Mouse (Mus musculus) neural tube, embryonic 11.5 days (tissue): ENCODE data around the gene Dcst2. TPM values are rescaled to one million over a fixed set of nuclear protein-coding genes. Genes with fewer than 3 reads are reported as not detected.
A peak's percentile ranks its signal among the peaks of the same experiment; 100 is the strongest.

Experiments
- ATAC-seq: fragments of 200-750 bp; cut with Nextera tagmentation; 2 replicates; pipeline ENCODE4 v1.8.0; 2017; ENCODE audit warnings: moderate number of reproducible peaks, mild to moderate bottlenecking, moderate TSS enrichment, moderate library complexity; ENCODE audit not compliant: insufficient read depth, low FRiP score, low TSS enrichment
- DNase-seq: peaks from one replicate; pipeline ENCODE4 v3.0.0-alpha.2; 2015; ENCODE audit warnings: low spot score
- H3K27ac ChIP-seq: fragments of 300-500 bp; sonication (generic); 2 replicates; pipeline ENCODE4 v1.5.1; 2014; ENCODE audit warnings: low read depth, mild to moderate bottlenecking, low read length
- H3K27me3 ChIP-seq: fragments of 300-500 bp; sonication (generic); 2 replicates; pipeline ENCODE4 v1.6.1; 2014; ENCODE audit warnings: mild to moderate bottlenecking, low read length, mixed read lengths; ENCODE audit not compliant: control insufficient read depth, insufficient read depth
- H3K36me3 ChIP-seq: fragments of 300-500 bp; sonication (generic); 2 replicates; pipeline ENCODE4 v1.6.1; 2014; ENCODE audit warnings: mild to moderate bottlenecking, low read length, moderate library complexity, mixed read lengths; ENCODE audit not compliant: control insufficient read depth, insufficient read depth
- H3K4me1 ChIP-seq: fragments of 300-500 bp; sonication (generic); 2 replicates; pipeline ENCODE4 v1.6.1; 2014; ENCODE audit warnings: low read length, mixed read lengths; ENCODE audit not compliant: control insufficient read depth, insufficient read depth
- H3K4me2 ChIP-seq: fragments of 300-500 bp; sonication (generic); 2 replicates; pipeline ENCODE4 v1.6.1; 2014; ENCODE audit warnings: low read depth, mild to moderate bottlenecking, moderate library complexity
- H3K4me3 ChIP-seq: fragments of 300-500 bp; sonication (generic); 2 replicates; pipeline ENCODE4 v1.5.1; 2014; ENCODE audit warnings: low read depth, low read length
- H3K9ac ChIP-seq: fragments of 300-500 bp; sonication (generic); 2 replicates; pipeline ENCODE4 v1.6.1; 2014; ENCODE audit warnings: mild to moderate bottlenecking, low read length
- H3K9me3 ChIP-seq: fragments of 300-500 bp; sonication (generic); 2 replicates; pipeline ENCODE4 v1.6.1; 2016; ENCODE audit warnings: low read length; ENCODE audit not compliant: control insufficient read depth
- WGBS: fragments of 180-500 bp; shearing (Covaris S2); extraction: QIAGEN DNeasy Blood & Tissue Kit; methylation state at CpG from one replicate; pipeline ENCODE4 v1.1.7; 2014; 5-methylcytosine and 5-hydroxymethylcytosine counted together
- polyA plus RNA-seq: library from polyadenylated mRNA; unstranded; fragments of >200 nt; fragmentation: Nextera tagmentation; extraction: Ambion mirVana; gene quantifications from 2 replicates; pipeline ENCODE4 v1.2.1, GENCODE M21; 2014

The Dcst2 gene
- 0.20 TPM in 1 of 2 replicates, not detected in the other for polyA plus RNA-seq

DNA sequence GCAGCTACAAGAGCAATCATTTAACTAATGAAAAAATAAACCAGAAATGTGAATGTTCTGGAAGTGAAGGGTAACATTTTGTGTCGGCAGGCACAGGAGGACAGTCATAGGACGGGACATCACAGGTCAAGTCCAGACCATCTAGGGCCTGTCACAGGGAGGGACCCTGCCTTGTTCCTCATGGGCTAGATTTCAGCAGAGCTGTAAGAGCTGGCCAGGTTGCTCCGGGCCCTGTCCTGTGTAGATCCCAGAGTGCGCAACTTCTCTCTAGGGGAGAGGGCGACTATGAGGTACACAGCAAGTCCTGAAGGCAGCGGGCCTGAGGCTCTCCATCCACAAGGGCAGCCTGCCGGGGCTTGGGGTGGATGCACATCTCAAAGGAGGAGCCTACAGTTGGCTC is at the start of gene Dcst2:
Gene Dcst2, plus strand, starts transcription at position 301 of the 400 bp plus-strand sequence.
- ATAC-seq (no peak), DNase-seq (no peak)
- Histone ChIP-seq H3K4me2 (no peak within 1 kb of the TSS), H3K27ac (no peak within 1 kb of the TSS), H3K27me3 (no peaks in the 10 kb centered on the region), H3K9me3 (no peaks in the 10 kb centered on the region), H3K4me1 (no peaks in the 10 kb centered on the region), H3K36me3 (no peaks in the 10 kb centered on the region), H3K4me3 (no peak within 1 kb of the TSS), H3K9ac (no peak within 1 kb of the TSS)
- WGBS: 91% methylated on average over 7 of the region's 7 CpGs

DNA sequence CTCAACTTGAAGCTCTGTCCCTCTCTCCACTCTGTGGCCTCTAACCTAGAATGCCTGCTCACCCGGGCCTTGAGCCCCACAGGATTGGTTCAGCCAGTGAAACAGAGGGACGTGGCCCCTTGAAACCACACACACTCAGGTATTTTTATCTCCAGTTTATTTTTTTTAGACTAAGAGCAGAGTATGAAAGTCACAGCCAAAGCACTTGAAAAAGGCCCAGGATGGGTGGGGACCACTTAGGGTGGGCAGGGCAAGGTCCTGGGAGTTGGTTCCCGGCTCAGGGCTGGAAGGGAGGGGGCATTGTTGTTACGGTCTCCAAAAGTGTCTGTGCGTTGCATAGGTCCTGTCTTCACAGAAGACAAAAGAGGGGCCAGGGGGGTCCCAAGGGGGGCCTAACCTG is 47.4 kb upstream of the Dcst2 start:
- no peaks in the 10 kb centered on the region for H3K36me3 ChIP-seq
- H3K4me3 ChIP-seq: no peak overlapping the region
- H3K9me3 ChIP-seq: no peaks in the 10 kb centered on the region
- peaks cover 24% of the 10 kb centered on the region for H3K4me1 ChIP-seq
- H3K27me3 ChIP-seq: peaks cover 28% of the 10 kb centered on the region
- no peak overlapping the region for H3K4me2 ChIP-seq
- no peak overlapping the region for H3K27ac ChIP-seq
- no peak for ATAC-seq
- WGBS: 75% methylated on average over 5 of the region's 5 CpGs
- no peak for DNase-seq
- H3K9ac ChIP-seq: no peak overlapping the region

DNA sequence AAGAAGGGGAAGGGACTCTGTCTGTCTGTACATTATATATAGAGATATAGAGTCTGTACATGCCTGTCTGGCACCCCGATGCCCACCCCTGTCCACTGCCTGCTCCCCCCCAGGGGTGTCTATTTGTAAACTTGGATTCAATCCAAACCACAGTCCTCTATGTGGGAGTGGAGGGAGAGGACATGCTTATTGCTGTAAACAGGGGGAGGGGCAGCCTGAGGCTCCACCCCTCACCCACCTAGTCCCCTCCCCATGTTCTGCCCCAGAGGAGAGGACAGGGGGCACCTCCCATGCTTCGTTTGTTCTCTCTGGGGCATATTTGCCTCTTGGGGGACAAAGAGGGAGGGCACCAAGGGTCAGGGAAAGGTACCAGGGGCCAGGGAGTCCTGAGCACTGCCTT is 47.0 kb upstream of the Dcst2 start:
- no peaks in the 10 kb centered on the region for H3K36me3 ChIP-seq
- 50% methylated on average over 2 of the region's 2 CpGs for WGBS
- no peaks in the 10 kb centered on the region for H3K9me3 ChIP-seq
- H3K4me3 ChIP-seq: no peak overlapping the region
- H3K4me1 ChIP-seq: peaks cover 29% of the 10 kb centered on the region
- peaks cover 32% of the 10 kb centered on the region for H3K27me3 ChIP-seq
- ATAC-seq (no peak), DNase-seq (no peak)
- H3K9ac ChIP-seq: no peak overlapping the region
- H3K27ac ChIP-seq: no peak overlapping the region
- peak overlapping the region; percentile 48; the same call in 1 of the 2 replicates for H3K4me2 ChIP-seq

GRCm38 (mm10) chr3:89315195-89315929 is 46.4 kb upstream of the Dcst2 start:
- Histone ChIP-seq H3K27me3 (peaks cover 38% of the 10 kb centered on the region), H3K9me3 (no peaks in the 10 kb centered on the region), H3K4me3 (peak overlapping the region; percentile 24), H3K4me1 (peaks cover 35% of the 10 kb centered on the region), H3K9ac (peak overlapping the region; percentile 35), H3K4me2 (peak overlapping the region; percentile 48), H3K27ac (no peak overlapping the region), H3K36me3 (no peaks in the 10 kb centered on the region)
- DNase-seq (peak; percentile 89), ATAC-seq (peak; percentile 25)
- 6% methylated on average over 22 of the region's 26 CpGs for WGBS

GRCm38 (mm10) chr3:89315930-89316831 is 45.6 kb upstream of the Dcst2 start:
- Histone ChIP-seq H3K36me3 (no peaks in the 10 kb centered on the region), H3K9me3 (no peaks in the 10 kb centered on the region), H3K9ac (no peak overlapping the region; the same call in 1 of the 2 replicates), H3K27me3 (peaks cover 45% of the 10 kb centered on the region), H3K4me3 (peak overlapping the region; percentile 24; the same call in 1 of the 2 replicates), H3K4me2 (peak overlapping the region; percentile 48), H3K27ac (no peak overlapping the region), H3K4me1 (peaks cover 43% of the 10 kb centered on the region)
- 9% methylated on average over 40 of the region's 40 CpGs for WGBS
- ATAC-seq (no peak), DNase-seq (no peak)

DNA sequence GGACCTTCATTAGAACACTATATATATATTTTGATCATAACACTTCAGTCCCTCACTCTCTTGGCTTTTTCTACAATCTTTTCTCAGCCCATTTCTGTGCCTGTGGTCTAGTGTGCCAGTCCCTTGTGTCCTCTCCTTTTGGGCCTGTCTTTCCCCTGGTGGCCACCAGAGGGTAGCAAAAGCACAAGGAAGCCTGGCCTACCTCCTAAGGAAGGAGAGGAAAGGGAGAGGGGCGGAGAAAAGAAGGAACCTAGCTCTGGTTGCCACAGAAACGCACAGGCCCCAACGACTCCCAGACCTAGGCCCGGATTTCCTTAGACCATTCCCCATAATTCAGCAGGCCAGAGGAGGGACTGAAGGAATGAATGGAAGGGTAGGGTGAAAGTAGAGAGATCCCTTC is 44.9 kb upstream of the Dcst2 start:
- peaks cover 48% of the 10 kb centered on the region for H3K4me1 ChIP-seq
- WGBS: 0% methylated on average over 4 of the region's 4 CpGs
- H3K4me2 ChIP-seq: peak overlapping the region; percentile 2; the same call in 1 of the 2 replicates
- no peak overlapping the region for H3K4me3 ChIP-seq
- H3K36me3 ChIP-seq: no peaks in the 10 kb centered on the region
- H3K27me3 ChIP-seq: peaks cover 52% of the 10 kb centered on the region
- H3K27ac ChIP-seq: no peak overlapping the region
- no peak overlapping the region for H3K9ac ChIP-seq
- DNase-seq (peak; percentile 88), ATAC-seq (no peak)
- H3K9me3 ChIP-seq: no peaks in the 10 kb centered on the region

DNA sequence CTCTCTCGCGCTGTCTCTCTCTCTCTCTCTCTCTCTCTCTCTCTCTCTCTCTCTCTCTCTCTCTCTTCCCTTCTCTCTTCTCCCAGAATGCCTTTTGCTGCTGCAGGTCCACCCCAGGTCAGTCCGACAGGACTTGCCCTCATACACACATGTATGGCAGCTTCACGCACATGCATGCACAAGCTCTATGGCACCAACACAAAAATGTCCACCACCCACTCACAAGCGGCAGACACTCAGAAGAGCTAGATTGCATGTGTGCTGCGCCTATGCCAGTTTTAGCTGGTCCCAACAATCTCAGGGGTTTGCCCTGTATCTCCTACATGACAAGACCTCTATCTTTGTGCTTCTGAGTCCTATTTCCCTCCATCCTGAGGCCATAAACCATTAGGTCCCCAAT is 44.5 kb upstream of the Dcst2 start:
- Histone ChIP-seq H3K9me3 (no peaks in the 10 kb centered on the region), H3K4me3 (no peak overlapping the region), H3K4me2 (peak overlapping the region; percentile 2; the same call in 1 of the 2 replicates), H3K4me1 (peaks cover 48% of the 10 kb centered on the region), H3K36me3 (no peaks in the 10 kb centered on the region), H3K27ac (no peak overlapping the region), H3K27me3 (peaks cover 53% of the 10 kb centered on the region), H3K9ac (no peak overlapping the region)
- ATAC-seq: no peak
- DNase-seq: no peak
- WGBS: 52% methylated on average over 6 of the region's 6 CpGs

DNA sequence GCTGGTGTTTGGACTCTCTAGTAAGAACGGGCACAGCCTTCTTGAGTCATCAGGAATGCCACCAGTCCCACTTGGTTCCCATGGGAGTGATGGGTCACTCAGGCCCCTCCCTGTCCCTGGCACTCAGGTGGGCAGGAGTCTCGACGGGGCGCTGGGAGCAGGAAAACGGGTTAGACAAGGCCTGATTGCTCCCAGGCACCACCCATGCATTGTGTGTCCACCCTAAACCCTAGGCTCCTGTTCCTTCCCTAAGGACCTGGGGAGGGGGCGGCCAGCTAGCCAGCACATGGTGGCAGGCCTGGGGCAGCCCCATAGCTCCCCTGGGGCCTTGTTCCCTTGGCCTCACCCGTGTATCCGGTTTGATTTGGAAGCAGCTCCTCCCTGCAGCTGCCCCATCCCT is 43.5 kb upstream of the Dcst2 start:
- 69% methylated on average over 8 of the region's 8 CpGs for WGBS
- Histone ChIP-seq H3K4me2 (no peak overlapping the region), H3K27ac (no peak overlapping the region), H3K9ac (no peak overlapping the region), H3K36me3 (no peaks in the 10 kb centered on the region), H3K27me3 (peaks cover 55% of the 10 kb centered on the region), H3K4me3 (no peak overlapping the region; the same call in 1 of the 2 replicates), H3K4me1 (peaks cover 48% of the 10 kb centered on the region), H3K9me3 (no peaks in the 10 kb centered on the region)
- no peak for ATAC-seq
- no peak for DNase-seq
